Mouse (Mus musculus) CH12.LX (cell line): ENCODE measurements at regions not wholly inside any gene's neighbourhood (a gene's known extent, or its start where the extent isn't known, plus 50 kb on each side); places are given as distances from the start of the nearest gene placed in this dataset.

ENCODE experiments used
- CTCF ChIP-seq, 2 experiments: IDR thresholded peaks in 1 of 2; conservative IDR thresholded peaks in 1 of 2; 2 replicates each; pipeline ENCODE4 v1.5.1; 2011 to 2012; ENCODE audit warnings: low read depth in 2 of 2, low read length in 2 of 2, improper control_type of control experiment in 1 of 2, inconsistent platforms in 1 of 2, mild to moderate bottlenecking in 1 of 2, moderate library complexity in 1 of 2
- ETS1 ChIP-seq: conservative IDR thresholded peaks from 2 replicates; pipeline ENCODE4 v1.6.1; 2012; ENCODE audit warnings: low read depth, mild to moderate bottlenecking, inconsistent platforms, low read length, improper control_type of control experiment, moderate library complexity
- POLR2A ChIP-seq: IDR thresholded peaks from 2 replicates; pipeline ENCODE4 v1.6.1; 2011; ENCODE audit warnings: low read depth, mild to moderate bottlenecking, improper control_type of control experiment, low read length

- TF ChIP-seq CTCF (conservative IDR thresholded peaks at IDR 0.05 in 1 of 2, IDR thresholded peaks at IDR 0.05 in 1 of 2; ENCODE audit: low read depth in 2 of 2, low read length in 2 of 2), result no peak
- TF ChIP-seq POLR2A, result no peak
- TF ChIP-seq ETS1, result no peak
Observed at GRCm38 (mm10) chr3:34454026-34454624, 196.1 kb upstream of the Sox2 start.
